Comparison of ENCODE assay signal across 8 mouse cellular contexts in genomic region chr13:58148256-58148831, GRCm38 (mm10). TPM values are rescaled to one million over a fixed set of nuclear protein-coding genes. Genes with fewer than 3 reads are reported as not detected.
DNase-seq lines count a peak whose midpoint lies in the region; ATAC-seq and TF ChIP-seq lines count a peak whose summit lies in the region.

No protein-coding gene starts in this region.

- WGBS in spleen, adult 2 months = 6% methylated on average over 17 of the region's 17 CpGs
- under 1% methylated on average over 17 of the region's 17 CpGs for WGBS in forebrain, embryonic 12.5 days
- under 1% methylated on average over 17 of the region's 17 CpGs for WGBS in hindbrain, embryonic 15.5 days
- WGBS in neural tube, embryonic 11.5 days = under 1% methylated on average over 17 of the region's 17 CpGs

- TF ChIP-seq POLR2A in spleen, adult 2 months (IDR thresholded peaks at IDR 0.05; ENCODE audit: low read depth, low read length) = no peak

- no peak overlapping the region for H3K27ac ChIP-seq in spleen, adult 2 months (ENCODE audit: insufficient read depth, low read length)
- 0 out of 2 replicates have a peak overlapping the region, but pooled peaks have one; percentile 54 for H3K27ac ChIP-seq in forebrain, embryonic 12.5 days
- peak overlapping the region; percentile 69; the same call in 1 of the 2 replicates for H3K27ac ChIP-seq in hindbrain, embryonic 15.5 days (replicated peaks)
- no peak overlapping the region for H3K27ac ChIP-seq in neural tube, embryonic 11.5 days (ENCODE audit: low read depth, low read length)

- TF ChIP-seq CTCF in spleen, adult 2 months (IDR thresholded peaks at IDR 0.05; ENCODE audit: extremely low read depth, insufficient read depth, insufficient read length, insufficient replicate concordance) = no peak

- H3K9me3 ChIP-seq in forebrain, embryonic 12.5 days = no peaks in the 10 kb centered on the region
- no peaks in the 10 kb centered on the region for H3K9me3 ChIP-seq in hindbrain, embryonic 15.5 days
- H3K9me3 ChIP-seq in neural tube, embryonic 11.5 days (ENCODE audit: control insufficient read depth, low read length) = no peaks in the 10 kb centered on the region

- DNase-seq in spleen, adult 2 months (ENCODE audit: low read depth in 1 of 2, low spot score in 2 of 2) = no peak
- no peak for DNase-seq in spleen, adult 18-20 months
- peak; percentile 37 for DNase-seq in cerebellum, adult 11 months
- DNase-seq in liver = peak; percentile 73
- DNase-seq in neural tube, embryonic 11.5 days (ENCODE audit: low spot score) = peak; percentile 87
- peak; percentile 81 for DNase-seq in yolk sac, embryonic 10.5 days (ENCODE audit: low spot score)

- H3K9ac ChIP-seq in forebrain, embryonic 12.5 days = 0 out of 2 replicates have a peak overlapping the region, but pooled peaks have one; percentile 25
- peak overlapping the region; percentile 44 for H3K9ac ChIP-seq in hindbrain, embryonic 15.5 days
- peak overlapping the region; percentile 41; the same call in 1 of the 2 replicates for H3K9ac ChIP-seq in neural tube, embryonic 11.5 days (ENCODE audit: low read length)

- H3K4me3 ChIP-seq in spleen, adult 2 months (ENCODE audit: extremely low read depth, insufficient read depth, insufficient read length) = peak overlapping the region; percentile 16; the same call in 1 of the 2 replicates
- peak overlapping the region; percentile 39 for H3K4me3 ChIP-seq in forebrain, embryonic 12.5 days (replicated peaks)
- H3K4me3 ChIP-seq in hindbrain, embryonic 15.5 days = peak overlapping the region; percentile 41
- peak overlapping the region; percentile 33 for H3K4me3 ChIP-seq in neural tube, embryonic 11.5 days (ENCODE audit: low read depth, low read length)

- H3K4me2 ChIP-seq in forebrain, embryonic 12.5 days = peak overlapping the region; percentile 68
- H3K4me2 ChIP-seq in hindbrain, embryonic 15.5 days = peak overlapping the region; percentile 80
- peak overlapping the region; percentile 64 for H3K4me2 ChIP-seq in neural tube, embryonic 11.5 days (ENCODE audit: low read depth)

- peak; percentile 83 for ATAC-seq in forebrain, embryonic 12.5 days (ENCODE audit: low FRiP score)
- ATAC-seq in hindbrain, embryonic 15.5 days (ENCODE audit: low FRiP score, low read depth) = peak; percentile 94
- ATAC-seq in neural tube, embryonic 11.5 days (ENCODE audit: insufficient read depth, low FRiP score, low TSS enrichment) = peak; percentile 67

- no peaks in the 10 kb centered on the region for H3K36me3 ChIP-seq in spleen, adult 2 months (ENCODE audit: control insufficient read depth, insufficient read depth, low read length)
- no peaks in the 10 kb centered on the region for H3K36me3 ChIP-seq in forebrain, embryonic 12.5 days (replicated peaks)
- H3K36me3 ChIP-seq in hindbrain, embryonic 15.5 days = no peaks in the 10 kb centered on the region
- H3K36me3 ChIP-seq in neural tube, embryonic 11.5 days (ENCODE audit: control insufficient read depth, insufficient read depth, low read length) = no peaks in the 10 kb centered on the region

- H3K4me1 ChIP-seq in spleen, adult 2 months (ENCODE audit: control insufficient read depth, insufficient read depth, insufficient read length) = no peaks in the 10 kb centered on the region
- peaks cover 12% of the 10 kb centered on the region for H3K4me1 ChIP-seq in forebrain, embryonic 12.5 days
- H3K4me1 ChIP-seq in hindbrain, embryonic 15.5 days (replicated peaks) = peaks cover 12% of the 10 kb centered on the region
- H3K4me1 ChIP-seq in neural tube, embryonic 11.5 days (ENCODE audit: control insufficient read depth, insufficient read depth, low read length) = no peaks in the 10 kb centered on the region

- no peaks in the 10 kb centered on the region for H3K27me3 ChIP-seq in spleen, adult 2 months (ENCODE audit: control insufficient read depth, insufficient read depth, low read length)
- H3K27me3 ChIP-seq in forebrain, embryonic 12.5 days = no peaks in the 10 kb centered on the region
- H3K27me3 ChIP-seq in hindbrain, embryonic 15.5 days = no peaks in the 10 kb centered on the region
- H3K27me3 ChIP-seq in neural tube, embryonic 11.5 days (ENCODE audit: control insufficient read depth, insufficient read depth, low read length) = no peaks in the 10 kb centered on the region

RNA-seq across cellular contexts. Expression of gene Idnk, which starts 9.1 kb away (rescaled TPM):
- polyA plus RNA-seq in spleen, adult 2 months (2012; rRNA removed) = 22.6 and 24.7 TPM in 2 replicates
- polyA plus RNA-seq in forebrain, embryonic 12.5 days (2016; fragmentation: Nextera tagmentation; extraction: Ambion mirVana) = 54.7 and 59.5 TPM in 2 replicates
- polyA plus RNA-seq in hindbrain, embryonic 15.5 days (2015; fragmentation: Nextera tagmentation; extraction: Ambion mirVana) = 54.2 and 55.9 TPM in 2 replicates
- polyA plus RNA-seq in neural tube, embryonic 11.5 days (2014; fragmentation: Nextera tagmentation; extraction: Ambion mirVana) = 46.3 and 54.4 TPM in 2 replicates

RNA-seq across cellular contexts. Expression of gene Hnrnpa0, which starts 20.0 kb away (rescaled TPM):
- polyA plus RNA-seq in spleen, adult 2 months (2012; rRNA removed) = 94.2 and 155 TPM in 2 replicates
- polyA plus RNA-seq in forebrain, embryonic 12.5 days (2016; fragmentation: Nextera tagmentation; extraction: Ambion mirVana) = 69.5 and 75.3 TPM in 2 replicates
- 39.6 and 41.7 TPM in 2 replicates for polyA plus RNA-seq in hindbrain, embryonic 15.5 days (2015; fragmentation: Nextera tagmentation; extraction: Ambion mirVana)
- 47.3 and 51.0 TPM in 2 replicates for polyA plus RNA-seq in neural tube, embryonic 11.5 days (2014; fragmentation: Nextera tagmentation; extraction: Ambion mirVana)

RNA-seq across cellular contexts. Expression of gene Klhl3, which starts 35.0 kb away (rescaled TPM):
- 0.86 and 0.90 TPM in 2 replicates for polyA plus RNA-seq in spleen, adult 2 months (2012; rRNA removed)
- polyA plus RNA-seq in forebrain, embryonic 12.5 days (2016; fragmentation: Nextera tagmentation; extraction: Ambion mirVana) = 3.9 and 4.3 TPM in 2 replicates
- polyA plus RNA-seq in hindbrain, embryonic 15.5 days (2015; fragmentation: Nextera tagmentation; extraction: Ambion mirVana) = 12.6 and 14.0 TPM in 2 replicates
- 3.3 and 3.5 TPM in 2 replicates for polyA plus RNA-seq in neural tube, embryonic 11.5 days (2014; fragmentation: Nextera tagmentation; extraction: Ambion mirVana)

Comparison
In these comparisons a context has a peak if more than half of its experiments do, and no peak if none do; other contexts are left out.
1. DNase-seq: peak in cerebellum, adult 11 months (single experiment), liver (single experiment), neural tube, embryonic 11.5 days (single experiment) and yolk sac, embryonic 10.5 days (single experiment); none in spleen, adult 2 months (0 of 2) and spleen, adult 18-20 months (0 of 2).
2. H3K27ac ChIP-seq: peak in forebrain, embryonic 12.5 days (single experiment) and hindbrain, embryonic 15.5 days (single experiment); none in spleen, adult 2 months (single experiment) and neural tube, embryonic 11.5 days (single experiment).
3. Peak in every context shown above with its lines, with median percentiles within 50 percentile points of each other: H3K4me3 ChIP-seq, ATAC-seq, H3K4me2 ChIP-seq and H3K9ac ChIP-seq.